Mouse (Mus musculus): ENCODE measurements around the gene Ttbk1.
"Not testable (repeated sequence)": the region's sequence is repeated elsewhere in the genome, so short reads cannot be mapped to it uniquely, and the experiment has no call there.

The Ttbk1 gene

GRCm38 (mm10) chr17:46487431-46487830, at the start of gene Ttbk1:
Ttbk1 (minus strand) TSS chr17:46487675.
- peak in 1 of 2 experiments; percentile 8 for DNase-seq

GRCm38 (mm10) chr17:46525579-46526307, 38.3 kb upstream of the Ttbk1 start:
- peak in 1 of 2 experiments; percentile 59 for DNase-seq

GRCm38 (mm10) chr17:46525065-46525464, 37.6 kb upstream of the Ttbk1 start:
- DNase-seq: no peak

GRCm38 (mm10) chr17:46521963-46522668, 34.6 kb upstream of the Ttbk1 start:
- DNase-seq: no peak

- DNase-seq: no peak
Observed at GRCm38 (mm10) chr17:46521174-46521573, 33.7 kb upstream of the Ttbk1 start.

DNA sequence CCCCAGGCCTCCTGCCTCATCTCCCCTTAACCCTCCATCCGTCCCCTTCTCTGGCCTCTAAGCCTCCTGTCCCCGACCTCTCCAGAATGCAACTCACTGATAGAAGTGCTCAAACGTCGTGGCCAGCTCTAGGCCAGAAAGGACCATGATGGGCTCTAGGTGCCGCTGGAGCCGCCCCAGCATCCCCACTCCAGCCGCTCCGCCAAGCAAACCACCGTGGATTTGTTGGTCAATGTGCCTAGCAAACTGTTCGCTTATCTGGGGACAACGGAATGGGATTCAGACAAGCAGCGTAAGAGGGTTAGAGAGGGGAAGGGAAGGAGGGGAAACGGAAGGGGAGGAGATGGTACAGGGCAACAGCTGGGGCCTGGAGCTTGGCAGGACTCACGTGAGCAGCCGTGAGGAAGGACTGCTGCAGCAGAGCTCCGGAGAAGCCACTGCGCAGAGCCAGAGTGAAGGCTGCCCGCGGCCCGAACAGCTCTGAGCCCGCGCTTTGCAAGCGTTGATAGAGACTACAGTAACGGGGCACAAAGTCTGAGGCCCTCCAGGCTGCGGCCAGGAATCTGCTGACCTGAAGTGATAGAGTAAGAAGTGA, 33.0 kb upstream of the Ttbk1 start:
- DNase-seq: no peak

GRCm38 (mm10) chr17:46519971-46520370, 32.5 kb upstream of the Ttbk1 start:
- no peak for DNase-seq

DNA sequence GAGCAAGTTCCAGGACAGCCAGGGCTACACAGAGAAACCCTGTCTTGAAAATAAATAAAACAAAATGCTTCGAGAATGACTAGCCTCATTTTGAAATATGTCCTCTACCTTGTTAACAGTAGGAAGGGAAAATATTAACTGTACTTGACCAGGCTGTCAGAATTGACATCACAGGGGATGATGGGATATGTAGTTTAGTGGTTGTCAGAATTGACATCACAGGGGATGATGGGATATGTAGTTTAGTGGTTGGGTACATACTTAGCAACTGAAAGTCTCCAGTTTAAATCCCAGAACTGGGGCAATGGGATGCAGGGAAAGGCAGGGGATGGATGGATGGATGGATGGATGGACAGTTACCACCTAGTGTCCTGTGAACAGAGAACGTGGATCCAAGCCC, 25.9 kb upstream of the Ttbk1 start:
- no peak for DNase-seq

- no peak for DNase-seq
Observed at GRCm38 (mm10) chr17:46511059-46511710, 23.7 kb upstream of the Ttbk1 start.

GRCm38 (mm10) chr17:46505617-46506016, 18.1 kb upstream of the Ttbk1 start:
- DNase-seq: no peak

DNA sequence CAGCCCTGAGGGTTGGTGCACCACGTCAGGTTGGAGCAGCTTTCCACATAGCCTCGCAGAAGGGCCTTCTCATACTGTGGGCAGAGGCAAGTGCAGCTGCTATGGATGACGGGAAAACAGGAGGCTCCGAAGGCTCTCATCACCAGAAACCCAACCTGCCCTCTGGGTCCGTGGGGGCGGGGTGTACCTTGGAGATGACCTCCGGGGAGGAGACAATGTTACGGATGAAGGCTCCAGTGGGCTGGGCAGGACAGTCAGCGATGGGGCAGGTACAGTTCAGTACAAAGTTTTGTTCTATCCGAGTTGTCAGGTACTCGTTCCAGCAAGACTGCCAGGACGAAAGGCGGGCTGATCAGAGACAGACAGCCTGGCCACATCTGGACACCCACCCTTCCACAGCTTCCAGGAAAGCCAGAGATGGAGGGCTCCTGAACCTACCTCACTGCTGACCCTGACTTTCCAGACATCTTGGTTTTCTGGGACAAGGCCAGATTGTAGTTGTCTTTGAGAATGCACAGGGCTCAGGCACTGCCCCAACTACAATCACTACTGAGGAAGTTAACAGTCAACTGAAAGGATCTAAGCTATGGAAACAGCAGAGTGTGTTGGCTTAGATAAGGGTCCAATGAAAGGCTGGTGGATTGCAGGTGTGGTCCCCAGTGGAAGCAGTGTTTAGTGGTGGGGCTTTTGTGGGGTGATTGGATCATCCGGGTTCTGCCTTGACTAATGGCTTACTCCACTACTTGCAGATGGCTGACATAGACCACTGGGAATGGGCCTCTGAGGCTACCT, 16.6 kb upstream of the Ttbk1 start:
- DNase-seq: no peak

DNA sequence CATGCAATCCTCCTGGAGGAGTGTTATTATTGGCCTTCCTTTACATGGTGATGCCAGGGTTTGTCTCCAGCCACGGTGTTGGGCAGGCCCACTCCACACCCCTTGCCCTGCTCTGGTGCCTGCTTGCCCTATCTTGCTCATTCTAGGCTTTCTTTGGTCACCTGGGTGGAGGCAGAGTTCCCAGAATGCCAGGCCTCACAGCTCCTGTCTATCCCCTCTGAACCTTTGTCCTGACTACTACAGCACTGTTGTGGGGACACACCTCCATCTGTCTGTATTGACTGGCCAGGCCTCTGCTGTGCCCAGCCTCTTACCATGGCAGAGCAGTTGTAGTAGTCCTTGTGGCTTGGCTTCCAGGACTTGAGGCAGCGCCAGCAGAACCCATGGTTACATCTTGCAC, 15.3 kb upstream of the Ttbk1 start:
- DNase-seq: no peak

- no peak for DNase-seq
Observed at GRCm38 (mm10) chr17:46497956-46498355, 10.5 kb upstream of the Ttbk1 start.

GRCm38 (mm10) chr17:46496623-46497434, 9.4 kb upstream of the Ttbk1 start, which contains the start of gene Dnph1:
Dnph1 (plus strand) TSS chr17:46496711.
- DNase-seq: peak; percentile 23 to 44

DNA sequence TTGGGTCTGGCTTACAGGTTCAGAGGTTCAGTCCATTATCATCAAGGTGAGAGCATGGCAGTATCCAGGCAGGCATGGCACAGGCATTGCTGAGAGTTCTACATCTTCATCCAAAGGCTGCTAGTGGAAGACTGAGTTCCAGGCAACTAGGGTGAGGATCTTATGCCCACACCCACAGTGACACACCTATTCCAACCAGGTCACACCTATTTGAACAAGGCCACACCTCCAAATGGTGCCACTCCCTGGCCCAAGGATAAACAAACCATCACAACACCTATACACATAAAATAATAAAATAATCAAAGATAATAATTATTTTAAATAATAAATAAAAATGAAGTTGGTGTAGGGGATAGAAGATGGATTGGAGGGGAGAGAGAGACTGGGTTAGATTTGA, 8.6 kb upstream of the Ttbk1 start:
- DNase-seq: not testable (repeated sequence)

- no peak for DNase-seq
Observed at GRCm38 (mm10) chr17:46495486-46495885, 8.0 kb upstream of the Ttbk1 start.

DNA sequence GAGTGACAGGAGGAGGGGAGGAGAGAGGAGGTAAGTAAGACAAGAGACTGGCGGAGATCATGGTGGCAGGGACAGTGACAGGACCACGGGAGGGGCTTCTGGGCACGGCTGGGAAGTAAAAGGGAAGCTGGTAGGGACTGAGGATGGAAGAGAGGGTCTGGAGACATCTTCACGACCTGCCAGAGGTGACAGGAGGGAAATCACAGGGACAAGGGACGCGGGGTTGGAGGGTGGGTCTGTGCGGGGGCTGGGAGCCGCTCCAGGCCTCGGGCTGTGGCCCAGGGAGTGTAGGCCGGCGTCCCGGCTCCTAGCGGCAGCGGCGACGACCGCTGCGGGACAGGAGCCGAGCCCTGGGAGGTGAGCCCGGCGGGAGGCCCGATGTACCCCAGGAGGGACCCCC, 480 bp downstream of the Ttbk1 start:
- DNase-seq: no peak

- peak; percentile 15 to 39 for DNase-seq
Observed at GRCm38 (mm10) chr17:46484461-46484875, 3.0 kb downstream of the Ttbk1 start.

- peak in 1 of 2 experiments; percentile 42 for DNase-seq
Observed at GRCm38 (mm10) chr17:46484021-46484431, 3.4 kb downstream of the Ttbk1 start.

DNA sequence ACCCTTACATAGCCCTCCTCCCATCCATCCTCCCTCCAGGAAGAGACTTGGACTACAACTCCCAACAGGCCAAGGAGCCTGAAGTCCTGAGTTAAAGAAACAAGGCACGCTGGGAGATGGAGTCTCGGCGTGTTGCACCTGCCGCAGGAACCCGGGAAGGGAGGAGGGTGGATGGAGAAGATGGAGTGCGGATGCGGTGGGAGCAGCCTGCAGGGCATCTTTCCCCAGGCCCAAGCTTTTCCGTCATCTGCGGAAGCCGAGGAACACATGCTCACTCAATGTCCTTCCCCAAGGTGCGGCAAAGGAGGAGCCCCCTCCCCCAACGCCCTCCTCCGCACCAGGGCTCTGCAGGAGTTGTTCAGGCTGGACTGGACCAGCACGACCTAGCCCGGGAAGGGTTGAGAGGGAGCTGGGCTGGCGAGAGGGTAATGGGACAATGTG, 3.9 kb downstream of the Ttbk1 start:
- DNase-seq: peak in 1 of 2 experiments; percentile 19

DNA sequence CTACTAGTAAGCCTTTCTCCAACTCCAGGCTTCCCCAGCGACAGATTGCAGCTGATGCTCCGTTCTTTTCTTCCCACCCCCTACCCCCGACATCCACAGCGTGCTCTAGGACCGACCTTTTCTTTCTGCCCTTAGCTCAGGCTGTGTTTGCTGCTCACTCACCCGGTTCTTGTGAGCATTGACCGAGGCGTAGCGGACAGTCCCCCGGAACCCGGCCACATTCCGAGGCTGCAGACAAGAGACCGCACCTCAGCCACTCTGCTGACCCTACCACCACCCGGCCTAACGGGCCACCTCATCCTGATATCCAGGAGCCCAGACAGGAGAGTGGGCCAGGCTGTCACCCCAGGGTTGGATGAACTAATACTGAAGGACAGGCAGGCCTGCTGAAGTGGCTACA, 10.2 kb downstream of the Ttbk1 start:
- no peak for DNase-seq

Data from spleen, adult 18-20 months (tissue).